Mouse (Mus musculus): ENCODE data around the gene Slc44a4. TPM values are rescaled to one million over a fixed set of nuclear protein-coding genes. Genes with fewer than 3 reads are reported as not detected.

Slc44a4 gene
- polyA plus RNA-seq, 1 experiment from 2014 or later, result 108 TPM

DNA sequence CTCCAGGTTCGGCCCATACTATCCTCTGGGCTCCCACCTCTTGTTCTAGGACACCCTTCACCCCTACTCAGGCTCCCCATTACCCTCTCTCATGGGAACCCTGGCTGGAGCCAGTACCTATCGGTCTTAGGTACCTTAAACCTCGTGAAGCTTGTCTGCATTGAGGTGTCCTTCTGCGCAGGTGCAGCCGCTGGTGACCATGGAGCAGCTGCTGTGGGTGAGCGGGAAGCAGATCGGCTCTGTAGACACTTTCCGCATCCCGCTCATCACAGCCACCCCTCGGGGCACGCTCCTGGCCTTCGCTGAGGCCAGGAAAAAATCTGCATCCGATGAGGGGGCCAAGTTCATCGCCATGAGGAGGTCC lies 17.5 kb downstream of the Slc44a4 start:
- Histone ChIP-seq H3K27ac (ENCODE audit: low read length) (peak overlapping the region; percentile 78), H3K9me3 (ENCODE audit: control insufficient read depth, low read length) (no peaks in the 10 kb centered on the region), H3K4me2 (ENCODE audit: low read depth, low read length) (peak overlapping the region; percentile 89), H3K4me3 (ENCODE audit: low read length) (peak overlapping the region; percentile 83), H3K27me3 (replicated peaks; ENCODE audit: control insufficient read depth, insufficient read depth, low read length) (no peaks in the 10 kb centered on the region), H3K9ac (ENCODE audit: low read depth, low read length) (peak overlapping the region; percentile 89), H3K4me1 (ENCODE audit: control insufficient read depth, insufficient read depth, low read length) (peaks cover 18% of the 10 kb centered on the region), H3K36me3 (ENCODE audit: control insufficient read depth, insufficient read depth, low read length) (peaks cover 13% of the 10 kb centered on the region)
- WGBS, result 8% methylated on average over 14 of the region's 14 CpGs
- ATAC-seq, result peak; percentile 24

DNA sequence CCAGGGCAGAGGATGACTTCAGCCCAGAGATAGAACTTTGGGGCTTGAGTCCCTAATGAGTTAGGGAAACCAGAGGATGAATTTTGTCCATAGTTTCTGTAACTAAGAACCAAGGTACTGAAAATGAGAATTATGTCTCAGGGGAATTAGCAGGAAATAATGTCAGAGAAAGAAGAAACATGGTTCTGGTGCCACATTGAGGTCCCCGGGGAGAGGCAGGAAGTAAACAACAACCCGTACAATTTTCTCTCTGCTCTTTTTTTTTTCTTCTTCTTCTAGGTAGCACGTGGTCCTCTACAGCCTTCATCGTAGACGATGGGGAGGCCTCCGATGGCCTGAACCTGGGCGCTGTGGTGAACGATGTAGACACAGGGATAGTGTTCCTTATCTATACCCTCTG lies 18.0 kb downstream of the Slc44a4 start:
- H3K27ac ChIP-seq (ENCODE audit: low read length), result peak overlapping the region; percentile 78; the same call in 1 of the 2 replicates
- H3K27me3 ChIP-seq (replicated peaks; ENCODE audit: control insufficient read depth, insufficient read depth, low read length), result no peaks in the 10 kb centered on the region
- peaks cover 13% of the 10 kb centered on the region for H3K36me3 ChIP-seq (ENCODE audit: control insufficient read depth, insufficient read depth, low read length)
- H3K4me1 ChIP-seq (ENCODE audit: control insufficient read depth, insufficient read depth, low read length), result peaks cover 18% of the 10 kb centered on the region
- no peak for ATAC-seq
- WGBS, result 61% methylated on average over 8 of the region's 8 CpGs
- H3K4me2 ChIP-seq (ENCODE audit: low read depth, low read length), result peak overlapping the region; percentile 89
- H3K9ac ChIP-seq (ENCODE audit: low read depth, low read length), result peak overlapping the region; percentile 89
- no peaks in the 10 kb centered on the region for H3K9me3 ChIP-seq (ENCODE audit: control insufficient read depth, low read length)
- peak overlapping the region; percentile 83 for H3K4me3 ChIP-seq (ENCODE audit: low read length)

DNA sequence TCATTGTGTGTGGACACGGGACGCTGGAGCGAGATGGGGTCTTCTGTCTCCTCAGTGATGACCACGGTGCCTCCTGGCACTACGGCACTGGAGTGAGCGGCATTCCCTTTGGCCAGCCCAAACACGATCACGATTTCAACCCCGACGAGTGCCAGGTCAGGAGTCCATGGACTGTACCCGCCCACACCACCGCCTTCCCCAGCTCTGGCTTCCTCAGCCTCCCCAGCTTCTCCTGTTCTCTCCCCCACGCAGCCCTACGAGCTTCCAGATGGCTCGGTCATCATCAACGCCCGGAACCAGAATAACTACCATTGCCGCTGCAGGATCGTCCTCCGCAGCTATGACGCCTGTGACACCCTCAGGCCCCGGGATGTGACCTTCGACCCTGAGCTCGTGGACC lies 19.8 kb downstream of the Slc44a4 start:
- Histone ChIP-seq H3K4me1 (ENCODE audit: control insufficient read depth, insufficient read depth, low read length) (peaks cover 18% of the 10 kb centered on the region), H3K27ac (ENCODE audit: low read length) (0 out of 2 replicates have a peak overlapping the region, but pooled peaks have one; percentile 33), H3K4me3 (ENCODE audit: low read length) (peak overlapping the region; percentile 15; the same call in 1 of the 2 replicates), H3K36me3 (ENCODE audit: control insufficient read depth, insufficient read depth, low read length) (peaks cover 13% of the 10 kb centered on the region), H3K9ac (ENCODE audit: low read depth, low read length) (peak overlapping the region; percentile 53), H3K27me3 (replicated peaks; ENCODE audit: control insufficient read depth, insufficient read depth, low read length) (no peaks in the 10 kb centered on the region), H3K4me2 (ENCODE audit: low read depth, low read length) (peak overlapping the region; percentile 42), H3K9me3 (ENCODE audit: control insufficient read depth, low read length) (no peaks in the 10 kb centered on the region)
- ATAC-seq, result no peak
- 74% methylated on average over 24 of the region's 24 CpGs for WGBS

DNA sequence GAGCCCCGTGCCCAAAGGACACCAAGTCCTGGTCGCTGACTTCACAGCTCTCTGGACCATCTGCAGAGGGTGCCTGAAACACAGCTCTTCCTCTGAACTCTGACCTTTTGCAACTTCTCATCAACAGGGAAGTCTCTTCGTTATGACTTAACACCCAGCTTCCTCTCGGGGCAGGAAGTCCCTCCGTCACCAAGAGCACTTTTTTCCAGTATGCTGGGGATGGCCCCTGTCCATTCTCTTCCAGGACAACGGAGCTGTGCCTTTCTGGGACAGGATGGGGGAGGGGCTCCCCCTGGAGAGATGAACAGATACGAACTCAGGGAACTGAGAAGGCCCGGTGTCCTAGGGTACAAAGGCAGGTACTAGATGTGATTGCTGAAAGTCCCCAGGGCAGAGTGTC lies 20.6 kb downstream of the Slc44a4 start:
- H3K9ac ChIP-seq (ENCODE audit: low read depth, low read length), result peak overlapping the region; percentile 53

DNA sequence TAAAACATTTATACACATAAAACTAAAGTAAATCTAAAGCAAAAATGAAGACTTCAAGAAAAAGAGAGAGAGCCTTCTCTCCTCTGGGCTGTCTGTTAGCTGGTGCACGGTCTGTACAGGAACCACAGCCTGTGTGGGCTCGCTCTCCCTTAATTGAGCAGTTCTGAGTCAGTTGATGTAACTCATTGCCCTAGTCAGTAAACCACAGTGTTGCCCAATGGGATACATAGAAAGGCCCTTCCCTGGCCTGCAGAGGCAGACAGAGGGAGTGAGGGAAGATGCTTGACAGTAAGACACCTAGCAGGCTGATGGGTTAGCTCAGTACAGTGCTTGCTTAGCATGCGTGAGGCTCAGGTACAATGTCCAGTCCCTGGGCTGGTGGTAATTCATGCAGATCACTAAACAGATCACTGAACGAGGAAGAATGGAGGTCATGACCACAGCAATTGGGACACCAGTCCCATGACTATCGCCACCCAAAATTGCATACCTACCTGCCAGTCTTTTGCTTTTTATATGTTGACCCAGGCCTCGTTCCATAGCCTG lies 23.8 kb downstream of the Slc44a4 start:
- Histone ChIP-seq H3K27ac (ENCODE audit: low read length) (no peak overlapping the region; the same call in 1 of the 2 replicates), H3K27me3 (replicated peaks; ENCODE audit: control insufficient read depth, insufficient read depth, low read length) (no peaks in the 10 kb centered on the region), H3K4me3 (ENCODE audit: low read length) (no peak overlapping the region), H3K36me3 (ENCODE audit: control insufficient read depth, insufficient read depth, low read length) (peaks cover 9% of the 10 kb centered on the region), H3K4me2 (ENCODE audit: low read depth, low read length) (no peak overlapping the region), H3K9me3 (ENCODE audit: control insufficient read depth, low read length) (no peaks in the 10 kb centered on the region), H3K9ac (ENCODE audit: low read depth, low read length) (no peak overlapping the region), H3K4me1 (ENCODE audit: control insufficient read depth, insufficient read depth, low read length) (peaks cover 14% of the 10 kb centered on the region)
- 81% methylated on average over 6 of the region's 6 CpGs for WGBS
- peak; percentile 27; the same call in 1 of the 2 replicates for ATAC-seq

More for the DNA sequence above, 20.6 kb downstream of the Slc44a4 start:
- Histone ChIP-seq H3K4me1 (ENCODE audit: control insufficient read depth, insufficient read depth, low read length) (peaks cover 18% of the 10 kb centered on the region), H3K27me3 (replicated peaks; ENCODE audit: control insufficient read depth, insufficient read depth, low read length) (no peaks in the 10 kb centered on the region), H3K4me3 (ENCODE audit: low read length) (peak overlapping the region; percentile 15; the same call in 1 of the 2 replicates), H3K36me3 (ENCODE audit: control insufficient read depth, insufficient read depth, low read length) (peaks cover 13% of the 10 kb centered on the region), H3K27ac (ENCODE audit: low read length) (no peak overlapping the region), H3K9me3 (ENCODE audit: control insufficient read depth, low read length) (no peaks in the 10 kb centered on the region), H3K4me2 (ENCODE audit: low read depth, low read length) (peak overlapping the region; percentile 42)
- no peak for ATAC-seq
- WGBS, result 48% methylated on average over 8 of the region's 8 CpGs

DNA sequence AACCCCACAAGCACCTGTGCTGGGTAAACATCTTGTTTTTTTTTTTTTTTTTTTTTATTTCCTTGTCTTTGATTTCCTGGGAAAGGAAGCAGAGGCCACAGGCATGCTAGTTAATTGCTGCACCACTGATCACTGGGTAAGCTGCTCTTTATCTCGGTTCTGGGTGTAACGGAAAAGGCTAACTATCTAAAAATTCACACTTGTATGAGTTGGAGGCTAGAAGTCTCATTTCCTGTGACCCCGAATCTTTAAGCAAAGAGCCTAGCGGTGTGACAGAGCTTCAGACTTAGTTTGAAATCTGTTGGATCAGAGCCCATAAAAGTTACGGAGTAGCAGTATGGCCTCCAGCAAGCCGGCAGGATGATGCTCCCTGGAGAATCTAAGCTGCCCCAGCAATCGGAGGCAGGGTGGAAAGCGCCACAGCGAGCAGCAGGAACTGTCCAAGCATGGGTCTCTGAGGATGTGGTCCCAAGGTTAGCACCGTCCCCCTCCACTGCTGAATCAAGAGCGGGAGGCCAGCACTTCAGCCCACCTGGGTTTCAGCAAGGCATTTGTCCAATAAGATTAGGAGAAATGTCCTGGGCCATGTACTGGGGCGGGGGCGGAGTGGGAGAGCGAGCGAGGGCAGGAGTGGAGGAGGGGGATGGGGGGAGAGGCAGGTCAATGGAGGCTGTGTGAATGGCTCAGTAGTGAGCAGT lies 27.2 kb downstream of the Slc44a4 start:
- Histone ChIP-seq H3K4me3 (ENCODE audit: low read length) (peak overlapping the region; percentile 33), H3K36me3 (ENCODE audit: control insufficient read depth, insufficient read depth, low read length) (no peaks in the 10 kb centered on the region), H3K27ac (ENCODE audit: low read length) (peak overlapping the region; percentile 46), H3K4me1 (ENCODE audit: control insufficient read depth, insufficient read depth, low read length) (peaks cover 9% of the 10 kb centered on the region), H3K4me2 (ENCODE audit: low read depth, low read length) (peak overlapping the region; percentile 38), H3K9me3 (ENCODE audit: control insufficient read depth, low read length) (no peaks in the 10 kb centered on the region), H3K27me3 (replicated peaks; ENCODE audit: control insufficient read depth, insufficient read depth, low read length) (no peaks in the 10 kb centered on the region), H3K9ac (ENCODE audit: low read depth, low read length) (peak overlapping the region; percentile 63)
- WGBS, result 8% methylated on average over 15 of the region's 15 CpGs
- ATAC-seq, result no peak

DNA sequence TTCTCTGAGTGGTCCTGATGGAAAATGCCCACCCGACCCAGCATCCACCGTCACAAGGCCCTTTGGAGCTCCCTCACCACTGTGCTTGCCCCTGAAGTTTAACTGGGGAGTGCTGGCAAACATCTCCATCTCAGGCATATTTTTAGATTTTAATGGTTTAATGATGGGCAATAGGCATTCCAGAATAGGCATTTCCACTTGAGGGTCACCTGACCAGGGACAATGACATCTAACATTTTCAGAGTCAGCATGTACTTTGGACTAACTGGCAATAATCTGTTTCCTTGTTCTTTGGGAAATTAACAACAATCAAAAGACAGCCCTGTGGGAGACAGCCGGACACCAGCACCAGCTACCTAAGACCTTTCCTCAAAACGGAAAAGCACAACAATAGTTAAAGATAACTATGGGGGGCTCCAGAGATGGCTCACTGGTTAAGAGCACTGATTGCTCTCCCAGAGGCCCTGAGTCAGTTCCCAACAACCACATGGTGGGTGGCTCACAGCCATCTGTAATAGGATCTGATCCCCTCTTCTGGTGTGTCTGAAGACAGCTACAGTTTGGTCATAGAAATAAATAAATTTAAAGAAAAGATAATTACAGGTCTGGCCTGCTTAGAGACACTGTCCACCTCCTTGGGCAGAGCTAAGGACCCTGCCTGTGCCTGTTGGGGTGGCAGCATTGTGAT lies 29.0 kb downstream of the Slc44a4 start:
- H3K4me3 ChIP-seq (ENCODE audit: low read length), result no peak overlapping the region
- ATAC-seq, result peak; percentile 66
- H3K4me1 ChIP-seq (ENCODE audit: control insufficient read depth, insufficient read depth, low read length), result peaks cover 9% of the 10 kb centered on the region
- peak overlapping the region; percentile 88 for H3K27ac ChIP-seq (ENCODE audit: low read length)
- H3K4me2 ChIP-seq (ENCODE audit: low read depth, low read length), result 0 out of 2 replicates have a peak overlapping the region, but pooled peaks have one; percentile 7
- WGBS, result 61% methylated on average over 4 of the region's 4 CpGs
- no peaks in the 10 kb centered on the region for H3K9me3 ChIP-seq (ENCODE audit: control insufficient read depth, low read length)
- 0 out of 2 replicates have a peak overlapping the region, but pooled peaks have one; percentile 44 for H3K9ac ChIP-seq (ENCODE audit: low read depth, low read length)
- H3K27me3 ChIP-seq (replicated peaks; ENCODE audit: control insufficient read depth, insufficient read depth, low read length), result no peaks in the 10 kb centered on the region
- no peaks in the 10 kb centered on the region for H3K36me3 ChIP-seq (ENCODE audit: control insufficient read depth, insufficient read depth, low read length)

DNA sequence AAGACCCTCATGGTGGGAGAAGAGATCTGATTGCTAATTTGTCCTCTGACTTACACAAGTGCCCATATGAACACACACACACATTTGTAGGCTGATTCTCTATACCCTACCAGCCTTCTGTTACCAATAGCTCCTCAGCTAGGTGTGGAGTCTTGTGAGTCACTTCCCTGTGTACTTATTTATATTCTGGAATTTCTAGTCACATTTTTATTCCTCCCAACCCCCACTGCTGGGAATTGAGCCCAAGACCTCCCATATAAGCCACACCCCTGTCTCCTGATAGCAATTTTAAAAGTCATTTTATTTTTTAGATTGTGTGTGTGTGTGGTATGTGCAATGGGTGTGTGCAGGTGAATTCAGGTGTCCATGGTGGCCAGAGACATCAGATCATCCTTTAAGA lies 30.1 kb downstream of the Slc44a4 start:
- ATAC-seq, result 0 out of 2 replicates have a peak, but pooled peaks have one; percentile 6
- no peaks in the 10 kb centered on the region for H3K9me3 ChIP-seq (ENCODE audit: control insufficient read depth, low read length)

DNA sequence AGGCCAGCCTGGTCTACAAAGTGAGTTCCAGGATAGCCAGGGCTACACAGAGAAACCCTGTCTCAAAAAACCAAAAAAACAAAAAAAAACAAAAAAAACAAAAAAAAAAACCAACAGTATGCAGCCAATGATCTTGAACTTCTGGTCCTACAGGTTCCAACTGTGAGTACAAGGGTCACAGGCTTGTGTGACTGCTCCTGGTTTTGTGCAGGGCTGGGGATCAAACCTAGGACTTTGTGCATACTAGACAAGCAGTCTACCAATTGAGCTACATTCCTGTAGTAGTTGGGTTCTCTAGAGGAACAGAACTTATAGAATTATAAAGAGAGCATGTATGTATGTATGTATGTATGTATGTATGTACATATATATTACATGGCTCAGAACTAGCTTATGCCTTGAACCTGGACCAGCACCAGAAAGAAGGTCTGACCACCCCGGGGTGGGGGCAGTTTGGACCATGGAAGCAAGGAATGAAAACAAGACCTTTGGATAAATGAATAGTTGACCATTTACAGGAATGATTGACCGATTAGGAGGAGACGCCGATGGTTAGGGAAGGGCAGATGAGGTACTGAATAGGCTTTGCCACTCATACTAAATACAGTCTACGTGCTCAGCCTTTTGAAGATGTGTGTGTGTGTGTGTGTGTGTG lies 32.3 kb downstream of the Slc44a4 start:
- WGBS, result 82% methylated on average over 5 of the region's 5 CpGs
- no peak overlapping the region for H3K4me2 ChIP-seq (ENCODE audit: low read depth, low read length)
- no peak for ATAC-seq
- no peak overlapping the region for H3K9ac ChIP-seq (ENCODE audit: low read depth, low read length)
- no peaks in the 10 kb centered on the region for H3K9me3 ChIP-seq (ENCODE audit: control insufficient read depth, low read length)
- peaks cover 21% of the 10 kb centered on the region for H3K4me1 ChIP-seq (ENCODE audit: control insufficient read depth, insufficient read depth, low read length)
- peaks cover 7% of the 10 kb centered on the region for H3K36me3 ChIP-seq (ENCODE audit: control insufficient read depth, insufficient read depth, low read length)
- H3K4me3 ChIP-seq (ENCODE audit: low read length), result no peak overlapping the region
- H3K27ac ChIP-seq (ENCODE audit: low read length), result no peak overlapping the region
- no peaks in the 10 kb centered on the region for H3K27me3 ChIP-seq (replicated peaks; ENCODE audit: control insufficient read depth, insufficient read depth, low read length)

More for the DNA sequence above, 30.1 kb downstream of the Slc44a4 start:
- no peak overlapping the region for H3K9ac ChIP-seq (ENCODE audit: low read depth, low read length)
- no peaks in the 10 kb centered on the region for H3K27me3 ChIP-seq (replicated peaks; ENCODE audit: control insufficient read depth, insufficient read depth, low read length)
- no peaks in the 10 kb centered on the region for H3K36me3 ChIP-seq (ENCODE audit: control insufficient read depth, insufficient read depth, low read length)
- H3K4me3 ChIP-seq (ENCODE audit: low read length), result no peak overlapping the region
- peaks cover 9% of the 10 kb centered on the region for H3K4me1 ChIP-seq (ENCODE audit: control insufficient read depth, insufficient read depth, low read length)
- H3K27ac ChIP-seq (ENCODE audit: low read length), result peak overlapping the region; percentile 88
- H3K4me2 ChIP-seq (ENCODE audit: low read depth, low read length), result no peak overlapping the region

Measured in intestine, embryonic 16.5 days (tissue).